Mouse (Mus musculus) midbrain, postnatal 0 days (tissue): ENCODE data around the gene Dnajc12. TPM values are rescaled to one million over a fixed set of nuclear protein-coding genes. Genes with fewer than 3 reads are reported as not detected.
"Not testable (repeated sequence)": the region's sequence is repeated elsewhere in the genome, so short reads cannot be mapped to it uniquely, and the experiment has no call there.

Experiments used
- ATAC-seq: fragments of 200-750 bp; cut with Nextera tagmentation; 2 replicates; pipeline ENCODE4 v1.8.0; 2017; ENCODE audit warnings: moderate number of reproducible peaks, mild to moderate bottlenecking, moderate TSS enrichment, moderate library complexity; ENCODE audit not compliant: low FRiP score
- DNase-seq: peaks from one replicate; pipeline ENCODE4 v3.0.0-alpha.2; 2015; ENCODE audit warnings: low spot score
- H3K27ac ChIP-seq: fragments of 300-500 bp; sonication (generic); 2 replicates; pipeline ENCODE4 v1.5.1; 2014; ENCODE audit warnings: low read depth, mild to moderate bottlenecking, low read length, mixed read lengths
- H3K27me3 ChIP-seq: fragments of 300-500 bp; sonication (generic); 2 replicates; pipeline ENCODE4 v1.6.1; 2014; ENCODE audit warnings: low read length, control low read depth, mixed read lengths; ENCODE audit not compliant: insufficient read depth
- H3K36me3 ChIP-seq: fragments of 300-500 bp; sonication (generic); 2 replicates; pipeline ENCODE4 v1.6.1; 2014; ENCODE audit warnings: low read length, control low read depth, mixed read lengths; ENCODE audit not compliant: insufficient read depth
- H3K4me1 ChIP-seq: fragments of 300-500 bp; sonication (generic); 2 replicates; pipeline ENCODE4 v1.6.1; 2014; ENCODE audit warnings: mild to moderate bottlenecking, control low read depth, antibody characterized with exemption, low read length, mixed read lengths; ENCODE audit not compliant: insufficient read depth
- H3K4me2 ChIP-seq: fragments of 300-500 bp; sonication (generic); 2 replicates; pipeline ENCODE4 v1.6.1; 2014; ENCODE audit warnings: low read depth, mild to moderate bottlenecking, low read length, mixed read lengths; ENCODE audit not compliant: poor library complexity, severe bottlenecking
- H3K4me3 ChIP-seq: fragments of 300-500 bp; sonication (generic); 2 replicates; pipeline ENCODE4 v1.5.1; 2014; ENCODE audit warnings: low read depth, mild to moderate bottlenecking, low read length, moderate library complexity
- H3K9ac ChIP-seq: fragments of 300-500 bp; sonication (generic); replicated peaks from 2 replicates; pipeline ENCODE4 v1.6.1; 2014; ENCODE audit warnings: mild to moderate bottlenecking, low read length, moderate library complexity, mixed read lengths; ENCODE audit not compliant: poor library complexity, severe bottlenecking
- H3K9me3 ChIP-seq: fragments of 300-500 bp; sonication (generic); 2 replicates; pipeline ENCODE4 v1.6.1; 2016; ENCODE audit warnings: low read length, control low read depth
- CTCF ChIP-seq: IDR thresholded peaks from 2 replicates; pipeline ENCODE4 v1.5.1; 2016; ENCODE audit warnings: antibody characterized with exemption, mild to moderate bottlenecking
- WGBS: fragments of 180-500 bp; shearing (Covaris S2); extraction: QIAGEN DNeasy Blood & Tissue Kit; methylation state at CpG from one replicate; pipeline ENCODE4 v1.1.7; 2014; 5-methylcytosine and 5-hydroxymethylcytosine counted together
- polyA plus RNA-seq: library from polyadenylated mRNA; unstranded; fragments of >200 nt; fragmentation: Nextera tagmentation; extraction: Ambion mirVana; gene quantifications from 2 replicates; pipeline ENCODE4 v1.2.1, GENCODE M21; 2015
- total RNA-seq: library from RNA; depleted of rRNA; stranded (reverse); fragments of >200 nt; gene quantifications from 2 replicates; pipeline ENCODE4 v1.2.3, GENCODE M21; 2014

Gene Dnajc12
- total and polyA plus RNA-seq, 2 experiments from 2014 or later, result 12.8 to 25.5 TPM

GRCm38 (mm10) chr10:63388948-63389347, 6.7 kb downstream of the Dnajc12 start:
- Histone ChIP-seq H3K4me2 (no peak overlapping the region), H3K27ac (no peak overlapping the region), H3K27me3 (no peaks in the 10 kb centered on the region), H3K9me3 (no peaks in the 10 kb centered on the region), H3K4me1 (no peaks in the 10 kb centered on the region), H3K36me3 (no peaks in the 10 kb centered on the region), H3K4me3 (no peak overlapping the region), H3K9ac (no peak overlapping the region)
- no peak for ATAC-seq
- 65% methylated on average over 4 of the region's 4 CpGs for WGBS
- DNase-seq, result no peak
- TF ChIP-seq CTCF, result no peak

GRCm38 (mm10) chr10:63396963-63397362, 14.7 kb downstream of the Dnajc12 start:
- ATAC-seq (no peak), DNase-seq (no peak)
- Histone ChIP-seq H3K9ac (no peak overlapping the region), H3K4me3 (no peak overlapping the region), H3K4me1 (no peaks in the 10 kb centered on the region), H3K9me3 (no peaks in the 10 kb centered on the region), H3K36me3 (no peaks in the 10 kb centered on the region), H3K27ac (no peak overlapping the region), H3K4me2 (no peak overlapping the region), H3K27me3 (no peaks in the 10 kb centered on the region)
- WGBS, result 90% methylated on average over 10 of the region's 10 CpGs
- no peak for TF ChIP-seq CTCF

DNA sequence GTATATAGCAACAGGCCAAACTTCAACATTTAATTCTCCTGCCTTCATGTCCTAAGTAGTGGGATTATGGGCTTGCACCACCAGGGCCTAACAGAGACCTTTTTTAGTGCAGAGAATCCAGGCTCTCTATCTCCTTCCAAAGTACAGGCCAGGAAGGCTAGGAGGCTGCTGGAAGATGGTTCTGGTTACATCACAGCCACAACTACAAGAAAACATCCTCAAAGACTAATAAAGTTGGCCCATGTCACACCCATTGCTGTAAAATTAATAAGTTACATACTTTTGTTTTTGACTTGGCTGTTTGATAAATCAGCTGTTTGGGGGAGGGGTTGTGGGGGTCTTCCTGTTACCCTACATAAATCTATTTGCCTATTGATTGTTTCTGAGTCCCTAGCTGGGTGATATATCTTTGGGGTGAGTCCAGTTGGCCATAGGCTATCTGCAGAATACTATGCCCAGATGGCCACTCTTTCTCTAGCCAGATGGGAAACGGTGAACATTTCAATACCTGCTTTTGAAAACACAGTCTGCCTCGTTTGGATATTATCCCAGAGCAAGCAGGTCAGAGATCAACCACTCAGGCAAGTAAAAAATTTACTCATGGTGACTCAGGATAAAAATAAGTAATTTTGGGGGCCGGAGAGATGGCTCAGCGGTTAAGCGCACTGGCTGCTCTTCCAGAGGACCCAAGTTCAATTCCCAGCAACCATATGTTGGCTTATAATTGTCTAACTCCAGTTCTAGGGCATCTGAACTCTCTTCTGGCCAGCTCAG, 20.7 kb downstream of the Dnajc12 start:
- DNase-seq, result no peak
- 92% methylated on average over 5 of the region's 5 CpGs for WGBS
- Histone ChIP-seq H3K27ac (no peak overlapping the region), H3K9me3 (no peaks in the 10 kb centered on the region), H3K4me2 (no peak overlapping the region), H3K4me1 (no peaks in the 10 kb centered on the region), H3K9ac (no peak overlapping the region), H3K27me3 (no peaks in the 10 kb centered on the region), H3K4me3 (no peak overlapping the region), H3K36me3 (no peaks in the 10 kb centered on the region)
- no peak for ATAC-seq
- TF ChIP-seq CTCF, result no peak

- Histone ChIP-seq H3K27me3 (no peaks in the 10 kb centered on the region), H3K9me3 (no peaks in the 10 kb centered on the region), H3K9ac (no peak overlapping the region), H3K4me2 (no peak overlapping the region), H3K4me1 (no peaks in the 10 kb centered on the region), H3K36me3 (no peaks in the 10 kb centered on the region), H3K27ac (no peak overlapping the region), H3K4me3 (no peak overlapping the region)
- TF ChIP-seq CTCF, result no peak
- ATAC-seq, result no peak
- 88% methylated on average over 2 of the region's 2 CpGs for WGBS
- DNase-seq, result no peak
Measured at GRCm38 (mm10) chr10:63403636-63404035, 21.4 kb downstream of the Dnajc12 start.

- H3K27me3 ChIP-seq, result no peaks in the 10 kb centered on the region
- no peaks in the 10 kb centered on the region for H3K4me1 ChIP-seq
- no peak overlapping the region for H3K4me2 ChIP-seq
- H3K36me3 ChIP-seq, result no peaks in the 10 kb centered on the region
- H3K9ac ChIP-seq, result no peak overlapping the region
- H3K9me3 ChIP-seq, result no peaks in the 10 kb centered on the region
- 73% methylated on average over 16 of the region's 16 CpGs for WGBS
- no peak for TF ChIP-seq CTCF
- no peak overlapping the region for H3K27ac ChIP-seq
- H3K4me3 ChIP-seq, result no peak overlapping the region
- DNase-seq (no peak), ATAC-seq (no peak)
Measured at GRCm38 (mm10) chr10:63410162-63410956, 28.1 kb downstream of the Dnajc12 start.

DNA sequence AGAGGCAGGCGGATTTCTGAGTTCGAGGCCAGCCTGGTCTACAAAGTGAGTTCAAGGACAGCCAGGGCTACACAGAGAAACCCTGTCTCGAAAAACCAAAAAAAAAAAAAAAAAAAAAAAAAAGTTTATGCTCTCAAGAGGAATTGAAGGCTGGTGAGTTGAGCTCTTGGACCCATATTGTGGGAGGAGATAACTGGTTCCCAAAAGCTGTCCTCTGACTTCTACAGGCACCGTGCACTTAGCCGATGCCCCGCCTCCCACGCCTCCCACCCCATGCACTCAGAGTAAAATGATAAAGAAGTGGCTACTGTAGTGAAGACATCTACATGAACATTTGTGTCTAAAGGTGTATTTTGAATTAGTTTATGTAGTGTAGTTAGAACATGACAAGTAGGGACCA, 29.4 kb downstream of the Dnajc12 start:
- H3K9me3 ChIP-seq, H3K4me1 ChIP-seq, H3K27me3 ChIP-seq, H3K36me3 ChIP-seq, H3K4me2 ChIP-seq, H3K4me3 ChIP-seq, ATAC-seq, H3K27ac ChIP-seq, H3K9ac ChIP-seq, DNase-seq: not testable (repeated sequence)
- WGBS, result 95% methylated on average over 4 of the region's 7 CpGs
